Mouse (Mus musculus): ENCODE data around the gene Gm10309. TPM values are rescaled to one million over a fixed set of nuclear protein-coding genes. Genes with fewer than 3 reads are reported as not detected.

Gm10309 gene
- polyA plus RNA-seq, 1 experiment from 2014 or later: 0.25 TPM

DNA sequence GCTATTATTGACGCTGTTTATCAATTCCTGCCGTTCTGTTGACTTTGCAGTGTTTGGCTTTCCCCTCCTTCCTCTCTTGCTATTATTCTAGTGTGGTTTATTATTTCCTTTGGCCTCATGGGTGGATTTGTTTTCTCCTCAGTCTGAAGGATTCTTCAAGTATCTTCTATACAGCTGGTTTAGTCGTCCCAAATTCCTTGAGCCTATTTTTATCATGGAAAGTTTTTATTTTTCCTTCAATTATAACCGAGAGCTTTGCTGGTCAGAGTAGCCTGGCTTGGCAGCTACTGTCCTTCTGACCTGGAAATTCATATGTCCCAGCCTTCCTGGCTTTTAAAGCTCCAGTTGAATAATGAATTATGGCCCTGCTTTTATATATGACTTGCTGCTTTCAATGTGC, 24.4 kb upstream of the Gm10309 start:
- Histone ChIP-seq H3K4me1 (replicated peaks) (peaks cover 31% of the 10 kb centered on the region), H3K36me3 (no peaks in the 10 kb centered on the region), H3K9ac (no peak overlapping the region), H3K27me3 (no peaks in the 10 kb centered on the region), H3K4me2 (no peak overlapping the region), H3K9me3 (replicated peaks) (no peaks in the 10 kb centered on the region), H3K27ac (no peak overlapping the region), H3K4me3 (no peak overlapping the region)
- no peak for ATAC-seq (replicated peaks; ENCODE audit: insufficient number of reproducible peaks, insufficient read depth, low FRiP score, low read depth)
- WGBS: 43% methylated on average over 4 of the region's 4 CpGs

DNA sequence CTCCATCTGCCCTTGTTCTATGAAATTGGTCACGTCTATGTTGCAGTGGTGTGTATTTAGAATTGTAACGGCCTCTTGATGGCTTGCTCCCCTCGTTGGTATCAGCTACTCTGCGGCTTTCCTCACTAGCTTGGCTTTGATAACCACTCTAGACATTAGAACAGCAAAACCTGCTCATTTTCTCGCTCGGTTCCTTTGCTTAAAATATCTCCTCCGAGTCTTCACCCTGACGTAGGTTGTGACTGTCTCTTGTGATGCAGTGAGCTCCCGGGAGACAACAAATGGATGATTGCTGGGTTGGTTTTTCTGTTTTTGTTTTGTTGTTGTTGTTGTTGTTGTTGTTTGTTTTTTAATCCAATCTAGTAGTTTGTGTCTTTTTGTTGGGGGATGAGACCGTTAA, 24.0 kb upstream of the Gm10309 start:
- 62% methylated on average over 10 of the region's 10 CpGs for WGBS
- Histone ChIP-seq H3K4me3 (no peak overlapping the region), H3K4me2 (no peak overlapping the region), H3K9ac (no peak overlapping the region), H3K4me1 (replicated peaks) (peaks cover 31% of the 10 kb centered on the region), H3K27me3 (no peaks in the 10 kb centered on the region), H3K36me3 (no peaks in the 10 kb centered on the region), H3K27ac (no peak overlapping the region), H3K9me3 (replicated peaks) (no peaks in the 10 kb centered on the region)
- ATAC-seq (replicated peaks; ENCODE audit: insufficient number of reproducible peaks, insufficient read depth, low FRiP score, low read depth): no peak

DNA sequence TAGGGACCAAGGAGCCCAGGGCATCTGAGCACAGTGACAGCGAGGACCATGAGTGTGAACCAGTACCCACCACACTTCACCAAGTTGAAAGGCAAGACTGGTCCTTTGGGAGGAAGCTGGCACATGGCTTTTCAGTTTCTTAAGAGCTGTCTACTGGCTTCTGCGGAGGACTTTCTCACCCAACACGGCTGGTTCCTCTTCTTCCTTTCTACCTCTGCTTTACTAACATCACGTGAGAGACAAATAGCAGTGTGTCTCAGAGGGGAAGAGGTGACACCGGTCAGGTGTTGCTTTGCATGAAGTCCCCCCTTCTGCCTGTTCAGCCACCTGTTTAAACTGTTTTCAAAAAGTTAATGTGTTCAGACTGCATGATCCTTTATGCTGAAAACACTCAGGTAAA, 22.3 kb upstream of the Gm10309 start:
- WGBS: 93% methylated on average over 5 of the region's 5 CpGs

DNA sequence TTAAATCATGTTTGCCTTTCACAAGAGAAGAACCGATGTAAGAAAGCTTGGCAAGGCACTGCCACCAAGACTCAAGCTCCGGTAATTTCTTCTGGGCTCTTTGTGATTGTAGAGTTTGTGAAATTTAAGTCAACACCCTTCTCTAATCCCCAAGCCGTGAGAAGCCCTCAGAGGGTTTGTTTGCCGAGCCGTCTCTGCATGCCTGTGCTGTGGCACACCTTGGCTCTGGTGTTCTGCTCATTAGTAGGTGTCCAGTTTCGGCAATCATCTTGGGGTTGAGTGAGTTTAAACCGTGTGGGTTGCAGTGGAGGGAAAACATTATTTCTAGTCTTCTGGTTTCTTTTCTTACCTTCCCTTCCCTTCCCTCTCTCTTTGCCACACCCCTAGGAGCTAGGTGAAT, 21.0 kb upstream of the Gm10309 start:
- no peak overlapping the region for H3K27ac ChIP-seq
- H3K4me2 ChIP-seq: no peak overlapping the region
- H3K9ac ChIP-seq: no peak overlapping the region
- no peaks in the 10 kb centered on the region for H3K27me3 ChIP-seq
- WGBS: 81% methylated on average over 7 of the region's 7 CpGs
- no peak overlapping the region for H3K4me3 ChIP-seq
- no peak for ATAC-seq (replicated peaks; ENCODE audit: insufficient number of reproducible peaks, insufficient read depth, low FRiP score, low read depth)
- H3K9me3 ChIP-seq (replicated peaks): no peaks in the 10 kb centered on the region
- no peaks in the 10 kb centered on the region for H3K36me3 ChIP-seq
- H3K4me1 ChIP-seq (replicated peaks): peaks cover 13% of the 10 kb centered on the region

More for the DNA sequence above, 22.3 kb upstream of the Gm10309 start:
- Histone ChIP-seq H3K4me2 (no peak overlapping the region), H3K27ac (no peak overlapping the region), H3K36me3 (no peaks in the 10 kb centered on the region), H3K27me3 (no peaks in the 10 kb centered on the region), H3K9me3 (replicated peaks) (no peaks in the 10 kb centered on the region), H3K4me1 (replicated peaks) (peaks cover 16% of the 10 kb centered on the region), H3K9ac (no peak overlapping the region), H3K4me3 (no peak overlapping the region)
- no peak for ATAC-seq (replicated peaks; ENCODE audit: insufficient number of reproducible peaks, insufficient read depth, low FRiP score, low read depth)

DNA sequence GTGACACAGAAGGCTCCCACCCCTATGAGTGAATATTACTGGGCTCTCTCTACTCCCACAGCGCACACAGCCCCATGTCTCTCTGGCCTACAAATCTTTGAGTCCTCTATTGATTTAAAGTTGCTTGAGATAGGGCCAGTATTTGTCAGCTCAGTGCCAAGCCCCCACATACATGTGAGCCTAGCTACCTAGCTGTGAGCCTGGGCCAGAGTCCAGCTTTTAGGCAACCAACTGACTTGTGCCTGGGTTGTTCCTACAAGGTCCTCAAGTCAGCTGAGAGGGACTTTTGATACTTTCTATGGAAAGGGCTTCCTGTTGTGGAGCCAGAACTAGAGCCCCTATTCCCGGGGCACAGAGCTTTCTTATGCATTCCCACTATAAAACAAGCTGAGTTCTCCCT, 20.0 kb upstream of the Gm10309 start:
- no peak for ATAC-seq (replicated peaks; ENCODE audit: insufficient number of reproducible peaks, insufficient read depth, low FRiP score, low read depth)
- WGBS: 89% methylated on average over 2 of the region's 2 CpGs
- Histone ChIP-seq H3K4me1 (replicated peaks) (peaks cover 10% of the 10 kb centered on the region), H3K27ac (no peak overlapping the region), H3K4me3 (no peak overlapping the region), H3K9me3 (replicated peaks) (no peaks in the 10 kb centered on the region), H3K36me3 (no peaks in the 10 kb centered on the region), H3K4me2 (no peak overlapping the region), H3K27me3 (no peaks in the 10 kb centered on the region), H3K9ac (no peak overlapping the region)

DNA sequence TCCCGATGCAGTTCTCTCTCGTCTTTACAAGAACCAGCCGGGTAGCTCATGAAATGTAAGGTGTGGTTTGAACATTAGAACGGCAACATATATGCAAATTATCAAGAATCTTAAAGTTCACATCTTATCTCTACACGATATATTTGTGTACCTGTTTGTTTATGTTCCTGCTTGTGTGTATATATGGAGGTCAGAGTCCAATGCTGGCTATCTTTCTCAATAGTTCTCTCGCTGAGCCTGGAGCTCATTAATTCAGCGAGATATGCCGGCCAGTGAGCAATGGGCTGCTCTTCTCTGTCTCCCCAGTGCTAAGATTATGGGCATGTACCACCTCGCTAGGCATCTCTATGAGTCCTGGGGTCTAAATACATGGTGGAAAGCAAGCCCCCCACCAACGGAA, 18.8 kb upstream of the Gm10309 start:
- no peak overlapping the region for H3K4me2 ChIP-seq
- 0 out of 2 replicates have a peak, but pooled peaks cover under 1% of the 10 kb centered on the region for H3K4me1 ChIP-seq (replicated peaks)
- no peak for ATAC-seq (replicated peaks; ENCODE audit: insufficient number of reproducible peaks, insufficient read depth, low FRiP score, low read depth)
- 90% methylated on average over 10 of the region's 10 CpGs for WGBS
- no peaks in the 10 kb centered on the region for H3K27me3 ChIP-seq
- no peak overlapping the region for H3K27ac ChIP-seq
- no peak overlapping the region for H3K4me3 ChIP-seq
- H3K9ac ChIP-seq: no peak overlapping the region
- no peaks in the 10 kb centered on the region for H3K36me3 ChIP-seq
- no peaks in the 10 kb centered on the region for H3K9me3 ChIP-seq (replicated peaks)

DNA sequence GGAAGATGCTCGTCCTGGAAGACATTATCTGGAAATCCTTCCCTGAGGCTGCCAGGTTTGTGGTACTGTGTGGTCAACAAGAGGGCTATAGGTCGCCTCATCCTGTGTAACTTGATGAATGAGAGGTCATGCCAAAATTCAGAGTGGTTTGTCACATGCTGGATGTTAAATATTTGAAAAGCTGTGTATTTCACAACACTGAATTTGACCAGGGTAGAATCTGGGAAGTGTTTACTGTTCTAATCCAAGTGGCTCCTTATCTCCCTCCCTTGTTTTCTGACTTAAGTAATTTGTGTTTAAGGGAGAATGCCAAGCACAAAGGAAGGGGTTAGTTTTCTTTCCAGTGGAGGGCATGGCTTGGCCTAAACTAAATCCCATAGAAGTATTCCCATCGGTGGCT, 18.3 kb upstream of the Gm10309 start:
- 66% methylated on average over 3 of the region's 3 CpGs for WGBS

DNA sequence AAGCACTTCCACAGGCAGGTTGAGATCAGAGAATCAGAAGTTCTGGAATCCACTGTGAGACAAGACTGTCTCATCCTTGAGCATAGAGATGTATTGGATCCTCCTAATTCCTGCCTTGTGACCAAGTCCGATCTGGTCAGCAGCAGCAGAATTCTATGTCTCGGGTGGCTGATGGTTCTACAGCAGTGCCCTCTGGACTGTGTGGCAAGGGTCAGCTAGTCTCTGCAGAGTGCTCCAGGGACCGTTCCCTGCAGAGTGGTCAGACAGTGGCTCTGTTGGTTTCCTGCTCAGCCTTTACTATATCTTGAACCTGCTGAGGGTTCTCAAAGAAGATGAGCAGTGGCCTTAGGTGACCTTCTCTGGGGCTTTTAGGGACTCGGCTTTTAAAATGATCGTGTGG, 17.6 kb upstream of the Gm10309 start:
- no peak overlapping the region for H3K4me2 ChIP-seq
- H3K9me3 ChIP-seq (replicated peaks): no peaks in the 10 kb centered on the region
- ATAC-seq (replicated peaks; ENCODE audit: insufficient number of reproducible peaks, insufficient read depth, low FRiP score, low read depth): no peak
- no peaks in the 10 kb centered on the region for H3K27me3 ChIP-seq
- no peaks in the 10 kb centered on the region for H3K36me3 ChIP-seq
- no peak overlapping the region for H3K9ac ChIP-seq
- no peak overlapping the region for H3K4me3 ChIP-seq
- no peaks in the 10 kb centered on the region for H3K4me1 ChIP-seq (replicated peaks)
- 83% methylated on average over 5 of the region's 5 CpGs for WGBS
- no peak overlapping the region for H3K27ac ChIP-seq

More for the DNA sequence above, 18.3 kb upstream of the Gm10309 start:
- H3K36me3 ChIP-seq: no peaks in the 10 kb centered on the region
- no peak overlapping the region for H3K9ac ChIP-seq
- H3K4me3 ChIP-seq: no peak overlapping the region
- no peak overlapping the region for H3K4me2 ChIP-seq
- ATAC-seq (replicated peaks; ENCODE audit: insufficient number of reproducible peaks, insufficient read depth, low FRiP score, low read depth): no peak
- H3K9me3 ChIP-seq (replicated peaks): no peaks in the 10 kb centered on the region
- H3K27ac ChIP-seq: no peak overlapping the region
- H3K27me3 ChIP-seq: no peaks in the 10 kb centered on the region
- no peaks in the 10 kb centered on the region for H3K4me1 ChIP-seq (replicated peaks)

DNA sequence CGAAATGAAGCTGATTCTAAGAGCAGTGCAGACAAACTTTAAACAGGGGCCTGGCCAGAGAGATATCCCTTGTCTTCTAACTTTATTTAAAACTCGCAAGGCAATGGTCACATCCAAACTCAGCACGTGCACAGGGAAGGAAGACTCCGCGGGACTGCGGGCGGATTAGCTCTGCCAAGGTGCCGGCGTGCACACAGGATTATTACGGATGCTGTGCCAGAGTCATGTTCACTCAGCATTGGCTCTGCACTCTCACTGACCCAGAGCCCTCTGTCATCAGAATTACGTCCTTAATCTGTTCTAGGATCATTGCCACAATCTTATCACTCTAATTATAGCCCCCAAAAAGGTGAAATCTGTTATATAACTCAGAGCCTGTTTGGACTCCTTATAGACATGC, 16.2 kb upstream of the Gm10309 start:
- no peak for ATAC-seq (replicated peaks; ENCODE audit: insufficient number of reproducible peaks, insufficient read depth, low FRiP score, low read depth)
- no peak overlapping the region for H3K4me2 ChIP-seq
- H3K27ac ChIP-seq: no peak overlapping the region
- H3K9ac ChIP-seq: no peak overlapping the region
- no peaks in the 10 kb centered on the region for H3K9me3 ChIP-seq (replicated peaks)
- no peaks in the 10 kb centered on the region for H3K4me1 ChIP-seq (replicated peaks)
- WGBS: 85% methylated on average over 11 of the region's 11 CpGs
- no peaks in the 10 kb centered on the region for H3K36me3 ChIP-seq
- H3K4me3 ChIP-seq: no peak overlapping the region
- H3K27me3 ChIP-seq: no peaks in the 10 kb centered on the region

DNA sequence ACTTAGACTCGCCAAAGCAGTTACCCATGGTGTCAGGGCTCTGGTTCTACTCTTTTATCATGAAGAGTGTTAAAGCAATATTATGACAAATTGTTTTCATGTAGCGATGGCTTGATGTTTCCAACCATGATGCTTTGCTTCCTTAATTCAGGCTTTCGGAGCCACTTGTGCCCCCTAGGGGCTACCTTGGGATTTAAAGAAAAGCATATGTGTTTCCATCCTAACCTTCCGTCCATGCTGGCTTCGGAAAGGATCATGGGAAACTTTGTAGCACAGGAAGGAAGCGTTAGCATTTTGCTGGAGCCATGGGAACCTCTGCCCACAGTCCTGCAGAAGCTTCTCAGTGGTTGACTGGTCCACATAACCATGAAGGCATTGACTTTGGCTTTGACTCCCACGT, 13.6 kb upstream of the Gm10309 start:
- Histone ChIP-seq H3K4me2 (no peak overlapping the region), H3K36me3 (no peaks in the 10 kb centered on the region), H3K4me3 (no peak overlapping the region), H3K9me3 (replicated peaks) (no peaks in the 10 kb centered on the region), H3K4me1 (replicated peaks) (peaks cover 18% of the 10 kb centered on the region), H3K27me3 (no peaks in the 10 kb centered on the region), H3K27ac (no peak overlapping the region), H3K9ac (no peak overlapping the region)
- 82% methylated on average over 7 of the region's 7 CpGs for WGBS
- no peak for ATAC-seq (replicated peaks; ENCODE audit: insufficient number of reproducible peaks, insufficient read depth, low FRiP score, low read depth)

DNA sequence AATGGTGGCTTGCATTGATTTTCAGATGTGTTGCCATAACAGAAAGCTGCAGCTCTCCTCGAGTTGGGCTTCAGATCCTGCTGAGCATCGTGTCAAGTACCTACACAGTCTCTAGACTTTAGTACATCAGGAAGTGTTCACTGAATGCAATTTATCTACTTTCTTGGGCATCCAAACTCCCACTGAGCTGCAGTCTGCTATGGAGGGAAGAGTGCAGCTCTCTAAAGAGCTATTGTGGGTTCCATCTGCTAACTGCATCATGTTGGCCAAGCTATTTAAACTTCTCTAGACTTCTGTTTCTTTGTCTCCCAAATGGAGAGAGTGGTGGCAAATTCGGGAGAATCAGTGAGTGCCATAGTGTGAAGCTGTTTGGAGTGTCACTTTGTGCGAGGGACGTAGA, 11.6 kb upstream of the Gm10309 start:
- Histone ChIP-seq H3K4me2 (no peak overlapping the region), H3K4me1 (replicated peaks) (peaks cover 24% of the 10 kb centered on the region), H3K9ac (no peak overlapping the region), H3K27ac (no peak overlapping the region), H3K27me3 (no peaks in the 10 kb centered on the region), H3K4me3 (no peak overlapping the region), H3K9me3 (replicated peaks) (no peaks in the 10 kb centered on the region), H3K36me3 (no peaks in the 10 kb centered on the region)
- no peak for ATAC-seq (replicated peaks; ENCODE audit: insufficient number of reproducible peaks, insufficient read depth, low FRiP score, low read depth)
- WGBS: 75% methylated on average over 5 of the region's 5 CpGs

DNA sequence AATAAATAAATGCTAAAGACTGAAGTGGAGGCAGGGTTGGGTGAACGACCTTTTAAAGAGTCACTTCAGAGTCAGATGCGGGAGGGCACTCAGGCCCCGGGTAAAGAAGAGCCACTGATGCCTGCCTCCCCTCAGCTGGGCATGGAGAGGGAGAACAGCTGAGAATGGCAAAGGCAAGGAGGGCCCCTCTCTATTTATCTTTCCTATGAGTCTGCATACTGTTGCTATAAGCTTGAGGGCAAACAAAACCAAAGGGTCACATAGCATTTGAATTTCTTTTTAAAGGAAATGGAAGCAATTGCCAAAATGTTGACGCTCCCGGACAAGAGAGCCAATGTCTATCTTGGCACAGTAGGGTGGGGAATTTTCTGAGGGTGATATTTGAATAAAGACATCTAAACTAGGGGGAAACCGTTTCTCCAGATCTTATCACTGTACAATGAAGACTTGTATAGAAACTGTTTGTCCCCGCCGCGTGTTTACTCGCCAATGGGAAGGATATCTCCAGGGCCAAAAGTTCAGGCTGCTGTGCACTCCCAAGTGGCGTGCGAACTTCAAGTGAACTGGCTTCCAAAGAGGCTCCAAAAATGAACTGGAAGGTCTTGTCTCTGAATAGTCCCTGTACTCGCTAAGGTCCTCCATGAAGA, 10.1 kb upstream of the Gm10309 start:
- 56% methylated on average over 13 of the region's 13 CpGs for WGBS
- no peak overlapping the region for H3K27ac ChIP-seq
- ATAC-seq (replicated peaks; ENCODE audit: insufficient number of reproducible peaks, insufficient read depth, low FRiP score, low read depth): no peak
- H3K4me2 ChIP-seq: no peak overlapping the region
- no peaks in the 10 kb centered on the region for H3K36me3 ChIP-seq
- H3K27me3 ChIP-seq: no peaks in the 10 kb centered on the region
- H3K9ac ChIP-seq: no peak overlapping the region
- H3K4me1 ChIP-seq (replicated peaks): peaks cover 24% of the 10 kb centered on the region
- no peaks in the 10 kb centered on the region for H3K9me3 ChIP-seq (replicated peaks)
- H3K4me3 ChIP-seq: no peak overlapping the region

All from heart, embryonic 15.5 days (tissue).